Mouse (Mus musculus): ENCODE measurements around the gene Suds3. TPM values are rescaled to one million over a fixed set of nuclear protein-coding genes. Genes with fewer than 3 reads are reported as not detected.
A peak's percentile ranks its signal among the peaks of the same experiment; 100 is the strongest.

Gene Suds3
- total RNA-seq, 2 experiments from 2014 or later, result 93.4 to 97.2 TPM

DNA sequence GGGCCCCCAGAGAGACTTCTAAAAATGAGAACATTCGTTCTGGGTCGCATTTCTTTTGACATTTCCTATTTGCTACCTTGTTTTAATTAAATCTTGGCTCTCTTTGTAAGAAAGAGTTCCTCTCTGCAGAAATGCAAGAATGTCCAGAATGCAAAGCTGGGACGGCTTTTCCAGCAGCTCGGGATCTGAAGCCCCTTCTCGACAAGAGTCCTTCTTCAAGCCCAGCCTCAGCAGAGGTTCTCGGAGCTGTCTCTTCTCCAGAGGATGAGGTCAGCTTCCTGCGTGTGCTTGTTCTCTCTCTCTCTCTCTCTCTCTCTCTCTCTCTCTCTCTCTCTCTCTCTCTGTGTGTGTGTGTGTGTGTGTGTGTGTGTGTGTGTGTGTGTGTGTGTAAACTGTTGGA, 1.8 kb upstream of the Suds3 start:
- DNase-seq (ENCODE audit: low spot score in 2 of 2), result no peak
- intact Hi-C loops (cut with DNase I), result loop anchor here (2.0 to 5.0 kb wide), 3 partner anchors 123 to 240 kb away; partner anchors contain the start of gene Wsb2

DNA sequence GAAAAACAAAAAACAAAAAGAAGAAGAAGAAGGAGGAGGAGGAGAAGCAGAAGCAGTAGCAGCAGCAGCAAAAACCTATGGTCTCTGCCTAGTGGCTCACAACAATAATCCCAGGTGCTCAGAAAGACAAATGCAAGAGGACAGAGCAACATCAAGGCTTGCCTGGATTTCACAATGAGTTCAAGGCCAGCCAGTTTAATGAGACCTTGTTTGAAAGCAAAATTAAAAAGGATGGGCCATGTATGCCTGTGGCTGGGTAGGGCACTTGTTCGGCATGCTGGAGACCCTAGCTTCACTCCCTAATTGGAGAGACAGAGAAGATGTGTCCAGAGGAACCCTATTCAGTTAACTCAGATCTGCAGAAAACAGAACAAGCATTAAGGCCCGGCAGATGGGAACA, 1.3 kb upstream of the Suds3 start:
- intact Hi-C loops (cut with DNase I), result loop anchor here (2.0 to 5.0 kb wide), 3 partner anchors 124 to 240 kb away; partner anchors contain the start of gene Wsb2
- DNase-seq (ENCODE audit: low spot score in 2 of 2), result no peak

DNA sequence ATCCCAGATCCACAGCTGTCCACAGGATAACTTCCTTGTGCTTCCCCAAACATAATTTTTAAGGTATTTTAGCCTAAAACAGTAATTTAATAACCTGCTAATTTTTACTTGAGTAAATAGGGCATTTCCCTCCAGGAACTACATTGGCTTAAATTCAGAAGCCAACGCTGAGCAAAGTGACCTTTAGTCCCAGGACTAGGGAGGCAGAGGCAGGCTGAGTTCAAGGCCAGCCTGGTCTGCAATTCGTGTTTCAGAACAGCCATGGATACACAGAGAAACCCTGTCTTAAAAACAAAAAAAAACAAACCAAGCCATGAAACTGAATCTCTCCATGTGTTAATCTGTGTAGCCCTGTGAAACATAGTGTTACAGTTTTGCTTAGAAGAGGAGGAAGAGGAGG, 747 bp upstream of the Suds3 start:
- DNase-seq (ENCODE audit: low spot score in 2 of 2), result no peak
- intact Hi-C loops (cut with DNase I), result loop anchor here (2.0 to 5.0 kb wide), 3 partner anchors 124 to 241 kb away; partner anchors contain the start of gene Wsb2

DNA sequence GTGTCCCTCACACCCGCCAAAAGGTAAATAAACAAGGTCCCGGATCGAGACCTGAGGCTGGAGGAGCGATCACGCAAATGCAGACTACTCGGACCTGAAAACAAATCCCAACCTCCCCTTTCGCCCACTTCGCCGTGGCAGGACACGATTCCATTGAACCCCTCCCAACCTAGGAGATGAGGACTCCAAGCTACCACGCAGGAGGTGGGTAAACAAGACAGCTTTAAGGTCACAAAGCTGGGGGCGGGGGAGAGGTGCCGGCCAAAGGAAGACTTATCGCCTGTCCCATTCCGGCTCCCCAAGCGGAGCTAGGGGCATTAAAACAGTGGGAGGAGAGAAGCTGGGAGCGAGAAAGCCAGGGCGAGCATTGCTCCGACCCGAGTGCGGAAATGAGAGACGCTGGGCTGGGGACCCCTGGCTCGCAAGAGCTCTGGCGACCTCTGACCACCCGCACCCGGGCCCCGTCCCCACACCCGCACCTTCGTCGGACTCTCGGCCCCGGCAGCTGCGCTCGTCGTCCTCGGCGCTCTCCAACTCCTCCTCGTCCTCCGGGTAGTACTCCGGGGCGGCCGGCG, 633 bp downstream of the Suds3 start:
- DNase-seq (ENCODE audit: low spot score in 2 of 2), result no peak
- intact Hi-C loops (cut with DNase I), result loop anchor here (5.0 kb wide), 2 partner anchors 192 to 242 kb away; partner anchors contain the start of gene Wsb2

DNA sequence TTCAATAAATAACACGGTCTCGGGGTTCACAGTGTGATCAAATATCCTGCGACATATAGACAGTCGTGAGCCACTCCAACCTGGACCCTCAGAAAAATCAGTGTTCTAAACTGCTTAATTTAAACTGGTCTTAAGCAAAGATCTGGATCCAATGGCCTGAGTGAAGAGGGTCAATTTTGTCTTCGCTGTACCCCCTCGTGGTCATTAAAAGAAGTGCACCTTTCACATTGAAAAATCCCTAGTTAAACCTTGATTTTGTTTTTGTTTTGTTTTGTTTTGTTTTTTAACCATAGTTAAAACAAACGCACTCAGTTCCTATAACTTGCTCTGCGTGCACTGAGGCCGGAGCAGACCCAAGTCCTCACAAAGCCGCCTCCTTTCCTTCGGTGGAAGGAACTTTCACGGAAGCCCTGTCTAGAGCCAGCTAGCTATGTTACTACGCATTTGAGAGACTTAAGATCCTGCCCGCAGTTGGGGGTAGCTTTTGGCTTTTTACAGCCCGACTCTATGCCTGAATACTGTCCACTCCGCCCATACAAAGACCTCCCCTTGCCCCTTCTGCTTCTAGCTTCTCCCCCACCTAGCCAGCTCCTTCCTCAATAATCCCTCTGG, 1.2 kb downstream of the Suds3 start:
- DNase-seq (ENCODE audit: low spot score in 2 of 2), result no peak
- intact Hi-C loops (cut with DNase I), result loop anchor here (5.0 kb wide), 2 partner anchors 193 to 243 kb away; partner anchors contain the start of gene Wsb2

DNA sequence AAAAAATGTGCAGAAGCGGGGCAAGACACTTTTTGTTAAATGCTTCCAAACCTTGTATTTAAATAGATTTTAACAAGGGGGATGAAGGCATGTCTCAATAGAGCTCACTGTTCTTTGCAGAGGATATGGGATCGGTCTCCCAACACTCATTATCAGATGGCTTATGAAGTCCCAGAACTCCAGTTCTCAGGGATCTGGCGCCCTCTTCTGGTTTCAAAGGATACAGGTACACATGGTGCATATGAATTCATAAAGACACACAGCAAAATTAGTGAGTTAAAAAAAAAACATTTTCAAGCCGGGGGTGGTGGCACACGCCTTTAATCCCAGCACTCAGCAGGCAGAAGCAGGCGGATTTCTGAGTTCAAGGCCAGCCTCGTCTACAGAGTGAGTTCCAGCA, 2.6 kb downstream of the Suds3 start:
- intact Hi-C loops (cut with DNase I), result no loop called here
- DNase-seq (ENCODE audit: low spot score in 2 of 2), result peak in 1 of 2 experiments; percentile 63

DNA sequence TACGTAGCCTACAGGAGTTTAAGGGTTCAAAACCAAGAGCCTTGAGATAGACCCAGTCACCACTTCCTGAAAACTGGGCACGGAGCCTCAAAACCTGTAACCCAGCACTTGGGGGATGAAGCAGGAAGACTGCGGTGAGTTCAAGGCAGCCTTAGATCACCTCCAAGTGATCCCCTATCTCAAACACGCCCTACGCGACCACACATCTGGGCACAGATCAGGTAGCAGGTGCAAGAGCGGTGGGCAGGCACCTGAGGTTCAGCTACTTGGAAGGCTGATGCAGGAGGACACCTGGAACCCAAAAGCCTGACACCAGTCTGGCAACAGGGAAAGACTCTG, 4.2 kb downstream of the Suds3 start:
- DNase-seq (ENCODE audit: low spot score in 2 of 2), result no peak
- intact Hi-C loops (cut with DNase I), result no loop called here

DNA sequence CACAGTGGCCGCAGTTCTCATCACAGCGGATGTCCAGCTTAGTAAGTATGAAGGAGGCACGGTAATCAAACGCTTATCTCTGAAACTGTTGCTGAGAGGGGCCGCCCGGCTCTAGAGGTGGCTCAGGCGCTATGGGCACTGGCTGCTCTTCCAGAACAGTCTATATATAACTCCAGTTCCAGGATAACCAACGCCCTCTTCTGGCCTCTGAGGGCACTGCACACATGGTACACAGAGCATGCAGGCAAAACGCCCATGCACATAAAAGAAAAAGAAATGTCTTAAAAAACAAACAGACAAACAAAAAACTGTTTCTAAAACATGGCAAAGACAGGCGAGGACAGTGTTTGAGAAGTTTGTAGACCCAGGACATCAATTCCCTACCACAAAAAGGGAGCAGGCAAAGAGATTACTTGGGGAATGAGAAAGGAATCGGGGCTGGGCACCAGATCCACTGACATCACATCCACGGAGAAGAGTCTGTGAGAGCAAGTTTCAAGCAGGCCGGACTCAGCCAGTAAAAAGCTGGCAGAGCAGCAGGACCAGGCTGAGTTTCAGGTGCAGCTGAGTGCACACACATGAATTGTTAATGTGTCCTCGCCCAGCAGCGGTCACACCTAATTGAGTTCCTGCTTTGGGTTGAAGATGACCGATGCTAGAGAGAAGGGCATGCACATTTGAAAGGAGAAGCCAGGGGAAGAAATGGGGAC, 4.7 kb downstream of the Suds3 start:
- intact Hi-C loops (cut with DNase I), result no loop called here
- no peak for DNase-seq (ENCODE audit: low spot score in 2 of 2)

DNA sequence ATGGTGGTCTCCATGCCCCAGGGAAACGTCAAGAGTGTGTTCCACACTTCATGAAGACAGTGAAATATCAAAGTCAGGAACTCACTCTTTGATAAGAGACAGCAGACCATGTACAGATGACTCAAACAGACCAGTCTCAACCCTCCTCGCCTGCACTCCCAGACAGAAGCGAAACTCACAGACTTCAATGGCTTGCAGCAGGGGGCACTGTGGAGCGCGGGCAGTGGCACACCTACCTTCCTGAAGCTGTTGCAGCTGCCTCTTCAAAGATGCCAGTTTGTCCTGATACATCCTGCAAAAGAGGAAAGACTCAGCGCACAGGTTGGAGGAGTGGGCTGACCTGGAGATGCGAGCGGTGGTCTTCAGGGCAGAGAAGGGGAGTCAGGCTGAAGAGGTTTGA, 6.4 kb downstream of the Suds3 start:
- no peak for DNase-seq (ENCODE audit: low spot score in 2 of 2)
- intact Hi-C loops (cut with DNase I), result no loop called here

DNA sequence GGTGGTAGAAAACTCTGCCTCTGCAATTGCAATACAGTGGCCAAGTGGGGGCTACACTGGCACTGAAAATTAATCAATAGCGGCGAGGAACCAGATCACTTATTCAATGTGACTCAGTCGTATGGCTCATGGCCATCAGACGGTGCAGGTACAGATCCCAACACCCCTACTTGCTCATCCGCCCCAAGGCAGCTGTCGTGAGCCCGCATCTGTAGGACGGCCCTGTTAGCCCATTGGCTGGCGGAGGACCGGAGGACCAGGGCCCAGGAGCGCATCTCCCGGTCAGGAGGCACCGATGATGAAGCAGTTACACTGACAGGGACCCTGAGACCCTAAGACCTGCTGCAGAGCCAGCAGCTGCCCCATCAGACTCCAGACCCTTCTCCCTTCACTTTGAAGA, 7.2 kb downstream of the Suds3 start:
- intact Hi-C loops (cut with DNase I), result no loop called here
- no peak for DNase-seq (ENCODE audit: low spot score in 2 of 2)

DNA sequence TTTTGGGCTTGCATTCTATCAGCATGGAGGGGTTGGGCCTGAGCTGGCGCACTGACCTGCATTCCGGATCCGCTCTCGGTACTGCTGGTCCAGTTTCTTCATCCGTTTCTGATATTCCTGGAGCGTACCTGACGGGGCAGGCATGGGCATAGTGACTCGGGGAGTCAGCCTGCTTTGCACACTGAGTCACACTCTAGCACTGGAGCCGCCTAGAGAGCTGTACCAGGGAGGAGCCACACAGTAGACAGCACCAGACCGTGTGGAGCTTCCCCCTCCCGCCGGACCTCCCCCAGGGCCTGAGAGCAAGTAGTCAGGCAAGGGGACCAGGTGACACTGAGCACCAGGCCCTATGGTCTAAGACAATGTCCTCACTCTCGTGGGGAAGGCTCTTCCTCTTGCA, 7.6 kb downstream of the Suds3 start:
- DNase-seq (ENCODE audit: low spot score in 2 of 2), result no peak
- intact Hi-C loops (cut with DNase I), result no loop called here

DNA sequence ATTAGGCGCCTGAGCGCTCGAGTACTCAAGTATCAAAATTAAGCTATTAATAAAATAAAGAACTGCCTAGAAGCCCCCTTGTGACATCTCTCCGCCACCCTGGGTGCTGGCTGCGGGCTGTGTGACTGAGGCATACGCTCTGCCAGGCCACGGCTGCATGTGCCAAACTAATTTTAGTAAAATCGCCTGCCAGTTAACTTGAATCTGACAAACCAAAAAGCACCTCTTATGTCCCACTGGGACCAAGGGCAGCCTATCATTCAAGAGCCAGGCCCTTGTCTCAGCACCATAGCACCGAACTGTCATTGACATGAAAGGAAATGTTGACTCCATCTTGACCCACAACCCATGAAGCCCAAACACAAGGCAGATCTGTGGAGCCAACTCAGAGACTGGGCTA, 10.2 kb downstream of the Suds3 start:
- intact Hi-C loops (cut with DNase I), result no loop called here
- DNase-seq (ENCODE audit: low spot score in 2 of 2), result no peak

DNA sequence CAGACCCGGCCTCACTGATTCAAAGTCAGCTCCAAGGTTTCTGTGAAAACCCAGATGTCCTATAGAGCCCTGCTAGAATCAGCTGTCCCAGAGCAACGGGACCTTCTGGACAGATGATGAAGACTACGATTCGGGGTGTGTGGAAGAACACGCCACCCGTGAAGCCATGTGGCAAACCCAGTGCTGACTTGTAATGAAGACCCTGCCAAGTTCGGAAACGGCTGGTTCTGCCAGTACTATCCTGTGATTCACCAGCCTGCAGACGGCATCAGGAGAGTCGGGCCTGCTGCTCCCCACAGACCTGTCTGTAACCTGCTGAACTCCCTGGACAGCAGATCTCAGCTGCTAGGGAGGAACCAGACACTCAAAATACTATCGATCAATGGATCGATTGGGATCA, 11.6 kb downstream of the Suds3 start:
- no peak for DNase-seq (ENCODE audit: low spot score in 2 of 2)
- intact Hi-C loops (cut with DNase I), result no loop called here

DNA sequence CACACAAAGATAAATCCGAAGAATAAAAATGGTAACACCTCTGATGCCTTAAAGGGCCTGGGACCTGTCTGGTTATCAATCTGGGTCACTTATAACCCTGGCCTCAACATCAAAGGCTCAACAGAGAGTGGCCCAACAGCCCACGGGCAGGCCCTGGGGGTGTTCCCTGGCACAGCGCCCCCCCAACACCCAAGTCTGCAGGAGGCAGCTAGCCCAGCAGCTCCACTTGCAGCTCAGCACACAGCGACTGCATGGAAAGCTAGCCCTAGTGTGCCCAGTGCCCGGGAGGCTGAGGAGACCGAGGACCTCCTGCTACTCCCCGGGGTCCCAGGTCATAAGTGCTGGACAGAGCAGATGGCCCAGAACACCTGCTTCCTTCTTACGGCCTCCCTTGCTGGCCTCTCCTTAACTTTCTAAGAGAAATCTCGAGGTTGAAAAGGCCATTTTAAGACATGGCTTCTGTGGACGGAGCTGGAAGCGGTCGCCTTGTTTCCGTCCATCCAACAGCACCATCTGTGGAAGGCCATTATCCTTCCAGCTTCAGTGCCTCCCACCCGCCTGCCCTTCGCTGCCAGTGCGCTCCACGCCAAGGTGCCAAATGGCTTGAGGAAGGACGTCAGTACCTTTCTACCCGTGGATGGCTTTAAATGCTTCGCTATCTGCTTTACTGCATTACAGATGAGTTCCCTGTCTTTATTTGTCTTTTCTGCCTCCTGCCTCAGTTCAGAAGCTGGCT, 12.6 kb downstream of the Suds3 start:
- intact Hi-C loops (cut with DNase I), result no loop called here
- DNase-seq (ENCODE audit: low spot score in 2 of 2), result no peak

DNA sequence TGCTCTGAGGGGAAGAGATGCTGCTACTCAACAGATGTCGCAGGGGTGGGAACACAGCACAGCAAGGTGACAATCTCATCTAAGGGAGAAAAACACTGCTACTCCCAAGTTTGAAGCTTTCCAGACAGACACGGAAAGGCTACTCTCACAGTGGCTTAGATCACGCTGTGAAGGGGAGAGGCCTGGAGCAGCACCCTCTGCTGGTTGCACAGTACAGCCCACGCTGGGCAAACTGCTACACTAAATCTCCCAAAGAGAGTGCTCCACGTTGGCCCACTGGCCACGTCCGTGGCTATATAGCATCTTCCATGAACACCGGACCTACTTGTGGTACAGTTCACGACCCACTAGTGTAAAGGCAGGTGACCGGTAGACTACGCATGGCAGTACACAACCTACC, 16.2 kb downstream of the Suds3 start:
- intact Hi-C loops (cut with DNase I), result loop anchor here (5.0 to 10.0 kb wide), 2 partner anchors 975 to 1067 kb away; no protein-coding TSS in a partner anchor
- DNase-seq (ENCODE audit: low spot score in 2 of 2), result no peak

DNA sequence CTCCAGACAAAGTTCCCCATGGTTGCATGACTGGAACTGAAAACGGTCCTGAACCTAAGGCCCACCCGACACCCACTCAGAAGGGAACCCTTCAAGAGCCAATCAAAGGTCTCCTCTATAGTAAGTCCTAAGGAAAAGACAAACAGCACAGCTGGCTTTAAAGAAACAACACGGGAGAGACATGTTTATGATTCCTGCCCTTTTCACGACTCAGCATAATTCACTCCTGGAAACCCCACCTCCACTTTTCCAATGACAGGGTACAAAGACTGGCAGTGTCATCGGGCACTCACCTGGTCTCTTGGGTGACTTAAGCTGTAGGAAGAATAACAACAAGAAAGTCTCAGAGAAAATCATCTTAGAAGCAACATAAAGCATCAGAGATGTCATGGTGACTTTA, 16.9 kb downstream of the Suds3 start:
- intact Hi-C loops (cut with DNase I), result loop anchor here (5.0 to 10.0 kb wide), 2 partner anchors 974 to 1067 kb away; no protein-coding TSS in a partner anchor

DNA sequence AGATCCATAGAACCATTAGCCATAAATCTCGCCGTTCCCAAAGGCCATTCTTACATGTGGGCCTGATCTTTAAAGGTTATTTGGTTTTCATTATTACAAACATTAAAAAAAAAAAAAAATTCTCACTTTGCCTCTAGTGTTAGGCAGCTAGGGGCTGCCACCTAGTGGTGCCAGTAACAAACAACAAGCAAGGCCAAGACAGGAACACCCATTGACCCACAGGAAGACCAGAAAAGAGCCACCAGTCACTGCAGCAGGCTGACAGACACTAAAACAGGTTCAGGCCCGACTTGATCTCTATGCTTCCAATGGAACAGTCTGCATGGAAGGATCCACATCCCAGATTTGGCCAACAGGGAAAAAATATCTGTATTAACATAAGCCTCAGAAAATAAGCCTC, 19.2 kb downstream of the Suds3 start:
- peak; percentile 66 to 69 for DNase-seq (ENCODE audit: low spot score in 2 of 2)
- intact Hi-C loops (cut with DNase I), result loop anchor here (5.0 to 10.0 kb wide), 2 partner anchors 972 to 1064 kb away; no protein-coding TSS in a partner anchor

More for the DNA sequence above, 16.9 kb downstream of the Suds3 start:
- no peak for DNase-seq (ENCODE audit: low spot score in 2 of 2)

DNA sequence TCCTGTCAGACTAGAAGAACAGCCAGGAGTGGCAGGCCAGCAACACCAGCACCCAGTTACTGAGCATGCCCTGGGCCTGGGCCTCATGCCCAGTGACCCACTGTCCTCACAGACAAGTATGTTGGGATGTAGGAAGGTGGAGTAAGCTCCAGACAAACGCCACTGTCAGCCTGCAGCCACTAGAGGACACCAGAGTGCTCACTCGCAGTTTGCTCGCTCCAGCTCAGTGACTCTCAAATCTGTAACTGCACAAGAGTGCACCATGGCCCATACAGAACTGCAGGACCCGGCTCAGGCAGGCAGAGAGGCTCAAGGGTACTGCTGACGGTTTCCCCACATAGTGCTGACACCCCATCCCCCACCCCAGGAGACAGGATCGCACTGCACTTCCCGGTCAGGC, 21.5 kb downstream of the Suds3 start:
- peak; percentile 69 to 71 for DNase-seq (ENCODE audit: low spot score in 2 of 2)
- intact Hi-C loops (cut with DNase I), result loop anchor here (10.0 kb wide), 1 partner anchor 970 kb away; no protein-coding TSS in a partner anchor

DNA sequence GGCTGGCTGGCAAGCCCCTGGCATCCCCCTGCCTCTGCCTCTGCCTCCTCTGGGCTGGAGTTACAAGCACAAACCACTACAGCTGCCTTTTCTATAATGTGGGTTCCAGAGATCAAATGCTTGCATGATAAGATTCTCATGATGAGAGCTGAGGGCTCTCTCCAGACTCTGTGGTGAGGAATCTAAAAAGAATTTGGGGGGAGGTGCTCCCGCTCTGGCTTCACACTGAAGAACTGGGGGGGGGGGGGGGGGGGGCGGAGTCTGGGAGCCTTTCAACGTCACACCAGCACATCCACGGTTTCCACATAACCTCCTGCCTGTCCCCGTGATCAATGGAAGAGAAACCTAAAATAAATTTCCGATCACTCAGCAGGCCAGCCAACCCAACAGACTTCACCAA, 26.1 kb downstream of the Suds3 start:
- no peak for DNase-seq (ENCODE audit: low spot score in 2 of 2)
- intact Hi-C loops (cut with DNase I), result loop anchor here (10.0 kb wide), 1 partner anchor 965 kb away; no protein-coding TSS in a partner anchor

DNA sequence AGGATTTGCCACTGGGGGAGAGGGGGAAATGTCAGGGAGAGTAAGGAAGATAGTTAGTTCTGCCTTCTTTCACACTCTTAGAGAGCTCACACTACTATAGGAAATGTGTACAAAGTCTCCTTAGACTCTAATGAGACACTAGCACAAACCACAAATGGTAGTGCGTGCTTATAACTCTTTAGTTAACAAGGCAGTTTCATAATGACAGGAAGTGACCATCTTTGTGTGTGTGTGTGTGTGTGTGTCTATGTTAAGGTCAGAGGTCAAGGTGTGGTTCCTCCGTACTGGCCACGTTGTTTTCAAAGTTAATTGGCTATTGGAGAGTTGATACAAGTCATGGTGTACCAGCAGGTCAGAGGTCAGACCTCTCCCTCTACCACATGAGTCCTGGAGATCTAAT, 26.8 kb downstream of the Suds3 start:
- no peak for DNase-seq (ENCODE audit: low spot score in 2 of 2)
- intact Hi-C loops (cut with DNase I), result no loop called here

All from left cerebral cortex, postnatal 14 days (tissue).